Mouse (Mus musculus) heart, postnatal 36 days (tissue): Measurements from ENCODE around the gene Tsnaxip1. TPM values are rescaled to one million over a fixed set of nuclear protein-coding genes. Genes with fewer than 3 reads are reported as not detected.

Source experiments
- DNase-seq, 2 experiments: peaks; one replicate each; pipeline ENCODE4 v3.0.0; 2021 to 2022
- intact Hi-C: fragments of 180-260 bp; cut with DNase I; formaldehyde crosslinking; loops from one replicate; pipeline ENCODE4 v1.15.1; 2025
- total RNA-seq, 2 experiments: library from RNA; stranded (reverse); gene quantifications; 2 replicates each; pipeline ENCODE4 v1.2.3; 2021

The Tsnaxip1 gene
- total RNA-seq, 2 experiments from 2014 or later, result not detected

- no peak for DNase-seq
- intact Hi-C loops, result no loop called here
Measured at GRCm38 (mm10) chr8:105858495-105858894, 31.0 kb downstream of the Tsnaxip1 start.

- intact Hi-C loops, result no loop called here
- no peak for DNase-seq
Measured at GRCm38 (mm10) chr8:105859314-105859713, 31.8 kb downstream of the Tsnaxip1 start.

DNA sequence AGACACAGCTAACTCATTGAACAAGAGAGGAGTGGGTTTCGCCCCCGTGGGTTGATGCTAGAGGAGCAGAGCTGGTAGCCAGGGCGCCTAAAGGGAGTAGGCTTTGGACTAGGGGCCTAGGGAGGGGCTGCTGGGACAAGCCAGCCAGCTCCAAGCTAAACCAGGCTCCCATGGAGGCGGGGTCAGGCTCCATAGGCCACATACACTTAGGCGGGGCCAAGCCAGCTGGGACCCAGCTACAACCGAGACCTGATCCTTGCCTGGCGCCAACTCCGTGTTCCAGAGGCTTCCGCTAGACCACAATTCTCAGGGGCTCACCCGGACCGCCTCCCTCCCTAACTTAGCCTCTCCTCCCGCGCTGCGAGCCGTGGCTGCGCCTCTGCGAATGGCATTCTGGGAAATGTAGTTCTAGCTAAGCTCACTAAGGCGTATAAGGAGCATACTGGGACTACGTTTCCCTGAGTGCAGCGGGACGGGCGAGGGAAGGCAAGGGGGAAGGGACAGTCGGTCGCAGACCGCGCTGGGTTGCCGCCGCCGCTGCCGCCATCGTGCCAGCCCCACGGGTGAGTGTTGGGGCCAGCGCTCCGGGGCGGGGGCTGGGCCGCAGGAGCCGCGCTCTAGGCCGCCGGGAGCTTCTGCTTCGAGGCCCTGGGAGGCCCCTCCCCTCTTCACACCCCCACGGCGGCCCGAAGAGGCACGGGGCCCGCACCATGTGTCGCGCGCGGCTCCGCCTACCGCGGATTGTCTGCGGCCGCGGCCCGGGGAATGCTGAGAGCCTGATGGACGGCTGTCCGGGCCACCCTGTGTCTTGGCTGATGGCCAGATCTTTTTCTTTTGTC lies 32.8 kb downstream of the Tsnaxip1 start, which contains the start of gene Nutf2:
Gene Nutf2 (plus strand): TSS at position 438 of the 839 bp plus-strand sequence.
- intact Hi-C loops, result loop anchor here (2.0 kb wide), 2 partner anchors 20 to 40 kb away; partner anchors contain the start of genes Edc4 and Pskh1
- DNase-seq, result peak; percentile 88 to 91

DNA sequence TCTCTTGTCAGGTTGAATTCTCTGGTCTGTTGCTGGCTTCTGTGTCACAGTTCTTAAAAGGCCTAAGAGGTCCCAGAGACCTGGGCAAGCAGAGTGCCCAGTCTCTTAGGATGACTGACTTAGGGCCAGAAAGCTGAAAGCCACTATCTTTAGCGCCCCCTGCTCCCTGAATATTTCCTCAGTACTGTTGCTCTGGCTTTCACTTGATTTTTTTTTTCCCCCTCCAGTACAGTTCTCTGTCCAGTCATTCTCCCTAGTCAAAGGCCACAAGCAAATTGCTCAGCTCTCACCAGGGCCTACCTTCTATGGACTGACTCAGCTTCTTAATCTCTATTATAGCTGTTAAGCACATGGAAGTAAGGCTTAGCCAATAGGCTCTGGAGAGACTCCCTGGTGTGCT lies 34.4 kb downstream of the Tsnaxip1 start:
- intact Hi-C loops, result loop anchor here (2.0 kb wide), 2 partner anchors 19 to 39 kb away; partner anchors contain the start of genes Edc4 and Pskh1
- no peak for DNase-seq

DNA sequence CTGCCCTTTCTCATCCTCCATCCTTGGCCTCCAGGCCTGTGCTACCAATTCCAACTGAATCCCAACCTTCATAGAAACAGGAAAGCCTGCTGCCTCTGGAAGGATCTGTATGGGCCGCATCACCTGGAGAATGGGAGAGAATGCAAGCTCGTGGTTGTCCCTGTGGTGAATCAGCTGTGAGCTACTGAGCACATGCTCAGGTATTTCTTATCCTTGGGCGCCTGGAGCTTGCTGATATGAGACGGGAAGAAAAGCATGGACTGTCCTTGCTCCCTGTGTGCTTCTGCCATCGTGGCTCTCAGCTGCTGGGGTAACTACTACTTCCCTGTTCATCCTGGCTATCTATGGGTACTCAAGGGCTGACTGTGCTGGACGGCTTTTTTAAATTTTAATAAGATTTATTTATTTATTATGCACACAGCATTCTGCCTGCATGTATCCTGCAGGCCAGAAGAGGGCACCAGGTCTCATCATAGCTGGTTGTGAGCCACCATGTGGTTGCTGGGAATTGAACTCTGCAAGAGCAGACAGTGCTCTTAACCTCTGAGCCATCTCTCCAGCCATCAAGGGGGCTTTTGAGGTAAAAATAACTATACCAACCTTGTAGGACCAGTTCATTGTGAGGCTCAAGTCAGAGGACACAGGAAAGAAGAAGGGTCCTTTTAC lies 39.0 kb downstream of the Tsnaxip1 start:
- intact Hi-C loops, result no loop called here
- no peak for DNase-seq

- DNase-seq, result peak in 1 of 2 experiments; percentile 42
- intact Hi-C loops, result no loop called here
Measured at GRCm38 (mm10) chr8:105874301-105874700, 46.8 kb downstream of the Tsnaxip1 start.

DNA sequence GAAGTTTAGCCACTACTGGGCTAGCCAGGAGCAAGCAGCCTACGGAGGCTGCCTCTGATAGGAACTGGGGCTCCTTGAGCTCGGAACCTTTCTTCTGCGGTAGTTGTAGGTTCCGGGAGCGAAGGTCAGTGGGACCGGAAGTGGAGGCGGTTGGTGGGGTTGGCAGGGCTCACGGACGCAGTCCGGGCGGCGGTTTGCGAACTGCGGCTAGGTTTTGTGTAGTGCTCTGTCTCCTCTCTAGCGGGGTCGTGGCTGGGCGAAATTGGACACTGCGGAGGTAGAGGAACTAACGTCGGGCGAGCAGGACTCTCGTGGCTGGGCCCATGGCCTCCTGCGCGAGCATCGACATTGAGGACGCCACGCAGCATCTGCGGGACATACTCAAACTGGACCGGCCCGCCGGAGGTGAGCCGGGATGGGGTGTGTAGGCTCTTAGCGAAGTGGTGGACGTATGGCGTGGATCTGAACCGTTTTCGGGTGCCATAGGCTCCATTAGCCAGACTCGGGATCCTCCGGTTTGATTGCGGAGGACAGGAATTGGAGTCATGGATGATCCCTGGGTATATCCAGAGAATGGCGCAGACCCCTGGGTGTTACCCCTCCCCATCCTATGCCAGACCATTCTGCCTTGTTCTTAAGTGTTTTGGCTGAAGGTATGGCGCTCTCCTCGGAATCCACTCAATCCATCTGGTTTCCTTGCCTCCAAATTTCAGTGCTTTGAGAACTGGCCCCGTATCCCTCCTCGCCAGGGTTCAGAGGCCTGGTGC lies 53.4 kb downstream of the Tsnaxip1 start, which contains the start of gene Edc4:
Gene Edc4 (plus strand): TSS at position 128 of the 767 bp plus-strand sequence.
- peak; percentile 91 to 93 for DNase-seq
- intact Hi-C loops, result loop anchor here (2.0 kb wide), 1 partner anchor 20 kb away; the partner anchor contains the start of gene Nutf2

- intact Hi-C loops, result no loop called here
Measured at GRCm38 (mm10) chr8:105889756-105890465, 62.4 kb downstream of the Tsnaxip1 start.

GRCm38 (mm10) chr8:105890870-105891269 lies 63.3 kb downstream of the Tsnaxip1 start:
- peak; percentile 31 to 39 for DNase-seq
- intact Hi-C loops, result no loop called here

More at GRCm38 (mm10) chr8:105889756-105890465, 62.4 kb downstream of the Tsnaxip1 start:
- DNase-seq, result no peak

- intact Hi-C loops, result no loop called here
- no peak for DNase-seq
Measured at GRCm38 (mm10) chr8:105892432-105892831, 64.9 kb downstream of the Tsnaxip1 start.

DNA sequence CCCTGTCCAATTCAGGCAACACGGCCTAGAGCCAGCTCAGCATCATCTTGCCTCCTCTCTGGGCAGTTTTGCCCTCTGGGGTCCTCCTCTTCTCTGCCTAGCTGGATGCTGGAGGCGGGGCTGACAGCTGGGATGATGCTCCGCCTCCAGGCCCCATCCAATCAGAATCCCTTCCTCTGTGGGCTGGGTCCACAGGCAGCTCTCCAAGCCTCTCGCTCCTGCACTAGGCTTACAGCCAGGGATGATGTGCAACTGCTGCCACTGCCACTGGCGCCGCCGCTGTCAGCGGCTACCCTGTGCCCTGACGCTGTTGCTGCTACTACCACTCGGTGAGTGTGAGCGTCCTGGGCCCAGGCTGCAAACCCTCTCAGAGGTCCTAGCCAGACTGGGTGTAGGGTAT lies 65.8 kb downstream of the Tsnaxip1 start, which contains the start of gene Nrn1l:
Gene Nrn1l (plus strand): TSS at position 229 of the 400 bp plus-strand sequence.
- intact Hi-C loops, result no loop called here
- peak; percentile 66 to 70 for DNase-seq

Other genes starting within 250 kb of the Tsnaxip1 start
- gene Ripor1, start 222.5 kb upstream of the Tsnaxip1 start, total RNA-seq, result 10 to 100 TPM; 53.0 to 53.8 TPM
- 10 to 100 TPM; 40.0 to 43.0 TPM for gene Ctcf, start 191.2 kb upstream of the Tsnaxip1 start, total RNA-seq
- gene Agrp, start 190.3 kb upstream of the Tsnaxip1 start, total RNA-seq, result not detected
- gene Carmil2, start 141.5 kb upstream of the Tsnaxip1 start, total RNA-seq, result under 1 TPM; 0.27 to 0.31 TPM
- 10 to 100 TPM; 11.7 to 12.3 TPM for gene Acd, start 126.6 kb upstream of the Tsnaxip1 start, total RNA-seq
- gene Pard6a, start 126.6 kb upstream of the Tsnaxip1 start, total RNA-seq, result 1 to 10 TPM; 7.7 to 8.5 TPM
- gene 4933405L10Rik, start 120.1 kb upstream of the Tsnaxip1 start, total RNA-seq, result not detected
- 1 to 10 TPM; 1.3 to 2.2 TPM for gene Enkd1, start 119.5 kb upstream of the Tsnaxip1 start, total RNA-seq
- gene Gfod2, start 69.1 kb upstream of the Tsnaxip1 start, total RNA-seq, result 1 to 10 TPM; 4.0 to 4.1 TPM
- 10 to 100 TPM; 19.8 TPM for gene Ranbp10, start 381 bp upstream of the Tsnaxip1 start, total RNA-seq
- 1 to 10 TPM; 2.0 to 2.6 TPM for gene Cenpt, start 25.5 kb downstream of the Tsnaxip1 start, total RNA-seq
- gene Thap11, start 27.4 kb downstream of the Tsnaxip1 start, total RNA-seq, result 10 to 100 TPM; 26.5 to 28.3 TPM
- 10 to 100 TPM; 33.0 to 42.4 TPM for gene Nutf2, start 32.8 kb downstream of the Tsnaxip1 start, total RNA-seq
- gene Edc4, start 53.1 kb downstream of the Tsnaxip1 start, total RNA-seq, result 10 to 100 TPM; 24.2 to 26.3 TPM
- 1 to 10 TPM in 1 of 2 experiments, under 1 TPM in 1; 0.49 to 1.1 TPM for gene Nrn1l, start 65.8 kb downstream of the Tsnaxip1 start, total RNA-seq
- 10 to 100 TPM; 15.1 to 17.2 TPM for gene Pskh1, start 72.7 kb downstream of the Tsnaxip1 start, total RNA-seq
- under 1 TPM in 1 of 2 experiments, not detected in 1; 0.43 TPM for gene Ctrl, start 106.1 kb downstream of the Tsnaxip1 start, total RNA-seq
- gene Psmb10, start 110.7 kb downstream of the Tsnaxip1 start, total RNA-seq, result 10 to 100 TPM; 63.6 to 72.7 TPM
- gene Lcat, start 115.7 kb downstream of the Tsnaxip1 start, total RNA-seq, result 1 to 10 TPM; 1.0 to 1.1 TPM
- 10 to 100 TPM; 48.0 to 50.3 TPM for gene Slc12a4, start 138.4 kb downstream of the Tsnaxip1 start, total RNA-seq
- not detected for gene Dpep3, start 151.7 kb downstream of the Tsnaxip1 start, total RNA-seq
- gene Dus2, start 163.6 kb downstream of the Tsnaxip1 start, total RNA-seq, result 1 to 10 TPM; 7.4 to 7.6 TPM
- not detected for gene Dpep2nb, start 178.2 kb downstream of the Tsnaxip1 start, total RNA-seq
- 10 to 100 TPM; 10.5 to 11.8 TPM for gene Ddx28, start 184.2 kb downstream of the Tsnaxip1 start, total RNA-seq
- gene Nfatc3, start 231.1 kb downstream of the Tsnaxip1 start, total RNA-seq, result 10 to 100 TPM; 20.1 to 20.7 TPM